Mouse (Mus musculus) layer of hippocampus, postnatal 25 days (tissue): ENCODE measurements around the gene Dpp10. TPM values are rescaled to one million over a fixed set of nuclear protein-coding genes. Genes with fewer than 3 reads are reported as not detected.

Source experiments
- DNase-seq, 2 experiments: peaks; one replicate each; pipeline ENCODE4 v3.0.0; 2022; ENCODE audit warnings: mixed read lengths in 2 of 2, low spot score in 1 of 2; ENCODE audit errors: extremely low spot score in 1 of 2
- total RNA-seq, 2 experiments: library from RNA; stranded (reverse); gene quantifications; 2 replicates each; pipeline ENCODE4 v1.2.3; 2021

Gene Dpp10
- total RNA-seq, 2 experiments from 2014 or later: 30.8 to 36.1 TPM

- DNase-seq: no peak
These were observed 728.5 kb downstream of the Dpp10 start for GRCm38 (mm10) chr1:123316886-123317285.
